Mouse (Mus musculus) fat pad, adult 2 months (tissue): ENCODE measurements around the gene Ank2.
A peak's percentile ranks its signal among the peaks of the same experiment; 100 is the strongest.

ENCODE experiments used
- DNase-seq: peaks from one replicate; pipeline ENCODE4 v3.0.0-alpha.2; 2011; ENCODE audit warnings: low read depth, low spot score; ENCODE audit errors: extremely low read depth

Ank2 gene

GRCm38 (mm10) chr3:127498742-127499400 is at the start of gene Ank2:
TSS of gene Ank2 (minus strand) at chr3:127499350.
- DNase-seq: no peak

GRCm38 (mm10) chr3:127547882-127548281 is 48.7 kb upstream of the Ank2 start:
- no peak for DNase-seq

- no peak for DNase-seq
Observed at GRCm38 (mm10) chr3:127544610-127545121, 45.5 kb upstream of the Ank2 start.

- DNase-seq: no peak
Observed at GRCm38 (mm10) chr3:127543976-127544375, 44.8 kb upstream of the Ank2 start.

GRCm38 (mm10) chr3:127539193-127539592 is 40.0 kb upstream of the Ank2 start:
- no peak for DNase-seq

- no peak for DNase-seq
Observed at GRCm38 (mm10) chr3:127530293-127530692, 31.1 kb upstream of the Ank2 start.

- DNase-seq: no peak
Observed at GRCm38 (mm10) chr3:127529824-127530223, 30.7 kb upstream of the Ank2 start.

- DNase-seq: no peak
Observed at GRCm38 (mm10) chr3:127529210-127529609, 30.1 kb upstream of the Ank2 start.

- DNase-seq: no peak
Observed at GRCm38 (mm10) chr3:127527465-127528034, 28.4 kb upstream of the Ank2 start.

- DNase-seq: no peak
Observed at GRCm38 (mm10) chr3:127525188-127525819, 26.2 kb upstream of the Ank2 start.

- DNase-seq: no peak
Observed at GRCm38 (mm10) chr3:127521156-127521555, 22.0 kb upstream of the Ank2 start.

- DNase-seq: no peak
Observed at GRCm38 (mm10) chr3:127520300-127520699, 21.1 kb upstream of the Ank2 start.

GRCm38 (mm10) chr3:127515251-127515650 is 16.1 kb upstream of the Ank2 start:
- DNase-seq: peak; percentile 36

GRCm38 (mm10) chr3:127513699-127514098 is 14.5 kb upstream of the Ank2 start:
- no peak for DNase-seq

GRCm38 (mm10) chr3:127512794-127513335 is 13.7 kb upstream of the Ank2 start:
- no peak for DNase-seq

- no peak for DNase-seq
Observed at GRCm38 (mm10) chr3:127511786-127512746, 12.9 kb upstream of the Ank2 start.

GRCm38 (mm10) chr3:127507878-127508783 is 9.0 kb upstream of the Ank2 start:
- no peak for DNase-seq

GRCm38 (mm10) chr3:127498197-127498741 is 881 bp downstream of the Ank2 start:
- DNase-seq: no peak

GRCm38 (mm10) chr3:127492663-127493062 is 6.5 kb downstream of the Ank2 start:
- DNase-seq: no peak
